Mouse (Mus musculus) left cerebral cortex, adult 8-10 months (tissue): Measurements from ENCODE around the gene Caln1. TPM values are rescaled to one million over a fixed set of nuclear protein-coding genes. Genes with fewer than 3 reads are reported as not detected.
A peak's percentile ranks its signal among the peaks of the same experiment; 100 is the strongest.

Source experiments
- DNase-seq, 2 experiments: peaks; one replicate each; pipeline ENCODE4 v3.0.0; 2022; ENCODE audit warnings: low spot score in 2 of 2
- total RNA-seq, 4 experiments: library from RNA; stranded (reverse); gene quantifications; 2 replicates each; pipeline ENCODE4 v1.2.4; 2022

Caln1 gene
- total RNA-seq, 4 experiments from 2014 or later = 131 to 176 (median 150) TPM

GRCm38 (mm10) chr5:130393618-130394355, 24.5 kb downstream of the Caln1 start:
- no peak for DNase-seq

- DNase-seq = no peak
Observed at GRCm38 (mm10) chr5:130394386-130394785, 25.1 kb downstream of the Caln1 start.

GRCm38 (mm10) chr5:130395142-130395541, 25.9 kb downstream of the Caln1 start:
- DNase-seq = no peak

- no peak for DNase-seq
Observed at GRCm38 (mm10) chr5:130400136-130400917, 31.1 kb downstream of the Caln1 start.

- DNase-seq = peak; percentile 13 to 69
Observed at GRCm38 (mm10) chr5:130405201-130405600, 35.9 kb downstream of the Caln1 start.

GRCm38 (mm10) chr5:130409706-130410105, 40.5 kb downstream of the Caln1 start:
- DNase-seq = no peak

GRCm38 (mm10) chr5:130411516-130411915, 42.3 kb downstream of the Caln1 start:
- DNase-seq = peak; percentile 15 to 31

- DNase-seq = no peak
Observed at GRCm38 (mm10) chr5:130447438-130447837, 78.2 kb downstream of the Caln1 start.

- DNase-seq = peak in 1 of 2 experiments; percentile 54
Observed at GRCm38 (mm10) chr5:130448491-130448890, 79.2 kb downstream of the Caln1 start.

GRCm38 (mm10) chr5:130448931-130449856, 79.9 kb downstream of the Caln1 start:
- DNase-seq = peak; percentile 55

GRCm38 (mm10) chr5:130450031-130450541, 80.8 kb downstream of the Caln1 start:
- DNase-seq = peak in 1 of 2 experiments; percentile 36

GRCm38 (mm10) chr5:130458076-130458475, 88.8 kb downstream of the Caln1 start:
- no peak for DNase-seq

- DNase-seq = no peak
Observed at GRCm38 (mm10) chr5:130472209-130472608, 103.0 kb downstream of the Caln1 start.

- no peak for DNase-seq
Observed at GRCm38 (mm10) chr5:130474876-130475275, 105.6 kb downstream of the Caln1 start.

GRCm38 (mm10) chr5:130476741-130477140, 107.5 kb downstream of the Caln1 start:
- no peak for DNase-seq

- no peak for DNase-seq
Observed at GRCm38 (mm10) chr5:130480290-130480689, 111.0 kb downstream of the Caln1 start.

GRCm38 (mm10) chr5:130491471-130491870, 122.2 kb downstream of the Caln1 start:
- no peak for DNase-seq

- DNase-seq = no peak
Observed at GRCm38 (mm10) chr5:130492305-130492704, 123.0 kb downstream of the Caln1 start.

- no peak for DNase-seq
Observed at GRCm38 (mm10) chr5:130502541-130502940, 133.3 kb downstream of the Caln1 start.

GRCm38 (mm10) chr5:130504891-130505290, 135.6 kb downstream of the Caln1 start:
- DNase-seq = no peak

- DNase-seq = no peak
Observed at GRCm38 (mm10) chr5:130510516-130510915, 141.3 kb downstream of the Caln1 start.
